Mouse (Mus musculus): ENCODE data around the gene Camta2.

DNA sequence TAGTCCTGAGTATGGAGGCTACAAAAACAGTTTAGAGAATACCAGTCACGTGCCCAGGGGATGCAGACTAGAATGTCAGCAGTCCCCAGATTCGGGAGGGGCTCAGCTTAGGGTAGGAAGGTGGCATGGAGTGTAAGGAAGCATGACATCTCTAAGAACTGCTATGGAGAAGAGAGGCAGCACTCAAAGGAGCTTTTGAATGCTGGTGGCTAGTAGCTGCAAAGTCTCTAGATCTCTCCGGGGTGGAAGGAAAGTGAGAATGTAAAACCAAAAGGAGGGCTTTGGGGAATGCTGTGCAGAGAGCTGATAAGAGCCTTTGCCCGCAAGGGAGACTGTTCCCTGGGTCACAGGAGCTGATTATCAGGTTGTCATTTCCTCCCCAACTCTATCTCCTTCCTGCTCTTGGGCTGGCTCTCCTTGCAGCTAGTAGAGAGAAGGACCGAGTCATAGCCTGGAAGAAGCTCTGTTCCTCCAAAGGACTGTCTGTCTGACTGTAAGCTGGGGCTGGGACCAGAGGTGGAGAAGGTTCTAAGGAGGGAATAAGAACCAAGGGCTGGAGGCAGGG is 49.1 kb downstream of the Camta2 start, which contains the start of gene Gp1ba:
- TF ChIP-seq CTCF (IDR thresholded peaks at IDR 0.05; ENCODE audit: low read depth) (no peak), EP300 (optimal IDR thresholded peaks at IDR 0.05) (no peak)
